Mouse (Mus musculus): ENCODE results near the gene Cdkl3. TPM values are rescaled to one million over a fixed set of nuclear protein-coding genes. Genes with fewer than 3 reads are reported as not detected.
"Not testable (repeated sequence)": the region's sequence is repeated elsewhere in the genome, so short reads cannot be mapped to it uniquely, and the experiment has no call there.

Gene Cdkl3
- total RNA-seq, 2 experiments from 2014 or later, result 8.1 to 8.2 TPM

GRCm38 (mm10) chr11:52077939-52078338, 73.9 kb downstream of the Cdkl3 start:
- peak; percentile 51 for DNase-seq

GRCm38 (mm10) chr11:52079978-52080377, 76.0 kb downstream of the Cdkl3 start:
- DNase-seq, result peak; percentile 37

- DNase-seq, result no peak
Observed at GRCm38 (mm10) chr11:52080656-52081055, 76.6 kb downstream of the Cdkl3 start.

GRCm38 (mm10) chr11:52085857-52086203, 81.8 kb downstream of the Cdkl3 start:
- no peak for DNase-seq

GRCm38 (mm10) chr11:52086204-52086864, 82.3 kb downstream of the Cdkl3 start:
- DNase-seq, result no peak

GRCm38 (mm10) chr11:52089291-52089690, 85.3 kb downstream of the Cdkl3 start:
- no peak for DNase-seq

GRCm38 (mm10) chr11:52091261-52091660, 87.2 kb downstream of the Cdkl3 start:
- DNase-seq, result no peak

- no peak for DNase-seq
Observed at GRCm38 (mm10) chr11:52094568-52094967, 90.5 kb downstream of the Cdkl3 start.

GRCm38 (mm10) chr11:52097016-52097415, 93.0 kb downstream of the Cdkl3 start:
- no peak for DNase-seq

- DNase-seq, result peak; percentile 42
Observed at GRCm38 (mm10) chr11:52097596-52097995, 93.6 kb downstream of the Cdkl3 start.

GRCm38 (mm10) chr11:52098398-52098946, 94.5 kb downstream of the Cdkl3 start, which contains the start of gene Ppp2ca:
Gene Ppp2ca (plus strand): TSS chr11:52098681.
- peak; percentile 99 for DNase-seq

- peak; percentile 82 for DNase-seq
Observed at GRCm38 (mm10) chr11:52099031-52099761, 95.2 kb downstream of the Cdkl3 start.

- peak; percentile 35 for DNase-seq
Observed at GRCm38 (mm10) chr11:52099771-52100219, 95.8 kb downstream of the Cdkl3 start.

- no peak for DNase-seq
Observed at GRCm38 (mm10) chr11:52102977-52103376, 99.0 kb downstream of the Cdkl3 start.

- no peak for DNase-seq
Observed at GRCm38 (mm10) chr11:52105503-52105902, 101.5 kb downstream of the Cdkl3 start.

- no peak for DNase-seq
Observed at GRCm38 (mm10) chr11:52106037-52106436, 102.0 kb downstream of the Cdkl3 start.

- DNase-seq, result no peak
Observed at GRCm38 (mm10) chr11:52106438-52106837, 102.4 kb downstream of the Cdkl3 start.

GRCm38 (mm10) chr11:52108796-52109195, 104.8 kb downstream of the Cdkl3 start:
- no peak for DNase-seq

GRCm38 (mm10) chr11:52109421-52109820, 105.4 kb downstream of the Cdkl3 start:
- no peak for DNase-seq

GRCm38 (mm10) chr11:52115479-52115878, 111.5 kb downstream of the Cdkl3 start:
- no peak for DNase-seq

GRCm38 (mm10) chr11:52116117-52116516, 112.1 kb downstream of the Cdkl3 start:
- DNase-seq, result not testable (repeated sequence)

- DNase-seq, result no peak
Observed at GRCm38 (mm10) chr11:52117156-52117555, 113.1 kb downstream of the Cdkl3 start.

GRCm38 (mm10) chr11:52120415-52120814, 116.4 kb downstream of the Cdkl3 start:
- DNase-seq, result not testable (repeated sequence)

Data from adrenal gland, postnatal 10 days (tissue).